Mouse (Mus musculus): ENCODE measurements around the gene Cilp. TPM values are rescaled to one million over a fixed set of nuclear protein-coding genes. Genes with fewer than 3 reads are reported as not detected.
"Not testable (repeated sequence)": the region's sequence is repeated elsewhere in the genome, so short reads cannot be mapped to it uniquely, and the experiment has no call there.

Cilp gene
- polyA plus RNA-seq, 1 experiment from 2014 or later: 0.14 TPM

- Histone ChIP-seq H3K4me2 (no peak overlapping the region), H3K27me3 (ENCODE audit: control insufficient read depth, insufficient read depth, low read length) (no peaks in the 10 kb centered on the region), H3K36me3 (ENCODE audit: control insufficient read depth, insufficient read depth, low read length) (no peaks in the 10 kb centered on the region), H3K4me3 (ENCODE audit: low read depth, low read length) (no peak overlapping the region), H3K9ac (ENCODE audit: low read depth, low read length) (no peak overlapping the region), H3K4me1 (ENCODE audit: control insufficient read depth, insufficient read depth, low read length) (no peaks in the 10 kb centered on the region), H3K27ac (ENCODE audit: low read depth, low read length) (no peak overlapping the region), H3K9me3 (replicated peaks; ENCODE audit: control insufficient read depth, low read length) (no peaks in the 10 kb centered on the region)
- ATAC-seq (replicated peaks; ENCODE audit: insufficient number of reproducible peaks, low FRiP score, low TSS enrichment): no peak
- 73% methylated on average over 4 of the region's 4 CpGs for WGBS (ENCODE audit: insufficient replicate concordance)
Observed at GRCm38 (mm10) chr9:65275810-65276530, 11.0 kb downstream of the Cilp start.

GRCm38 (mm10) chr9:65281536-65282151, 16.7 kb downstream of the Cilp start:
- H3K9ac ChIP-seq (ENCODE audit: low read depth, low read length): no peak overlapping the region; the same call in 1 of the 2 replicates

GRCm38 (mm10) chr9:65283301-65283700, 18.3 kb downstream of the Cilp start:
- no peak overlapping the region for H3K27ac ChIP-seq (ENCODE audit: low read depth, low read length)
- no peaks in the 10 kb centered on the region for H3K36me3 ChIP-seq (ENCODE audit: control insufficient read depth, insufficient read depth, low read length)
- ATAC-seq (replicated peaks; ENCODE audit: insufficient number of reproducible peaks, low FRiP score, low TSS enrichment): no peak
- no peak overlapping the region for H3K4me3 ChIP-seq (ENCODE audit: low read depth, low read length)
- no peak overlapping the region for H3K9ac ChIP-seq (ENCODE audit: low read depth, low read length)
- 1% methylated on average over 3 of the region's 3 CpGs for WGBS (ENCODE audit: insufficient replicate concordance)
- H3K4me1 ChIP-seq (ENCODE audit: control insufficient read depth, insufficient read depth, low read length): no peaks in the 10 kb centered on the region
- H3K9me3 ChIP-seq (replicated peaks; ENCODE audit: control insufficient read depth, low read length): no peaks in the 10 kb centered on the region
- H3K4me2 ChIP-seq: no peak overlapping the region
- H3K27me3 ChIP-seq (ENCODE audit: control insufficient read depth, insufficient read depth, low read length): no peaks in the 10 kb centered on the region

More at GRCm38 (mm10) chr9:65281536-65282151, 16.7 kb downstream of the Cilp start:
- Histone ChIP-seq H3K36me3 (ENCODE audit: control insufficient read depth, insufficient read depth, low read length) (no peaks in the 10 kb centered on the region), H3K4me2 (no peak overlapping the region), H3K27ac (ENCODE audit: low read depth, low read length) (no peak overlapping the region), H3K4me1 (ENCODE audit: control insufficient read depth, insufficient read depth, low read length) (no peaks in the 10 kb centered on the region), H3K9me3 (replicated peaks; ENCODE audit: control insufficient read depth, low read length) (no peaks in the 10 kb centered on the region), H3K4me3 (ENCODE audit: low read depth, low read length) (no peak overlapping the region), H3K27me3 (ENCODE audit: control insufficient read depth, insufficient read depth, low read length) (no peaks in the 10 kb centered on the region)
- WGBS (ENCODE audit: insufficient replicate concordance): 71% methylated on average over 5 of the region's 5 CpGs
- ATAC-seq (replicated peaks; ENCODE audit: insufficient number of reproducible peaks, low FRiP score, low TSS enrichment): no peak

- 72% methylated on average over 5 of the region's 5 CpGs for WGBS (ENCODE audit: insufficient replicate concordance)
- H3K4me2 ChIP-seq; H3K27ac ChIP-seq (ENCODE audit: low read depth, low read length); H3K9me3 ChIP-seq (replicated peaks; ENCODE audit: control insufficient read depth, low read length); ATAC-seq (replicated peaks; ENCODE audit: insufficient number of reproducible peaks, low FRiP score, low TSS enrichment); H3K27me3 ChIP-seq (ENCODE audit: control insufficient read depth, insufficient read depth, low read length); H3K36me3 ChIP-seq (ENCODE audit: control insufficient read depth, insufficient read depth, low read length); H3K9ac ChIP-seq (ENCODE audit: low read depth, low read length); H3K4me3 ChIP-seq (ENCODE audit: low read depth, low read length); H3K4me1 ChIP-seq (ENCODE audit: control insufficient read depth, insufficient read depth, low read length): not testable (repeated sequence)
Observed at GRCm38 (mm10) chr9:65288252-65288651, 23.3 kb downstream of the Cilp start.

- H3K36me3 ChIP-seq (ENCODE audit: control insufficient read depth, insufficient read depth, low read length): no peaks in the 10 kb centered on the region
- WGBS (ENCODE audit: insufficient replicate concordance): 86% methylated on average over 4 of the region's 4 CpGs
- H3K27me3 ChIP-seq (ENCODE audit: control insufficient read depth, insufficient read depth, low read length): no peaks in the 10 kb centered on the region
- no peaks in the 10 kb centered on the region for H3K9me3 ChIP-seq (replicated peaks; ENCODE audit: control insufficient read depth, low read length)
- ATAC-seq (replicated peaks; ENCODE audit: insufficient number of reproducible peaks, low FRiP score, low TSS enrichment): no peak
- no peak overlapping the region for H3K4me3 ChIP-seq (ENCODE audit: low read depth, low read length)
- H3K27ac ChIP-seq (ENCODE audit: low read depth, low read length): no peak overlapping the region
- no peak overlapping the region for H3K4me2 ChIP-seq
- no peak overlapping the region for H3K9ac ChIP-seq (ENCODE audit: low read depth, low read length)
- H3K4me1 ChIP-seq (ENCODE audit: control insufficient read depth, insufficient read depth, low read length): peaks cover 4% of the 10 kb centered on the region
Observed at GRCm38 (mm10) chr9:65289988-65290387, 25.0 kb downstream of the Cilp start.

- Histone ChIP-seq H3K4me2 (no peak overlapping the region), H3K4me3 (ENCODE audit: low read depth, low read length) (no peak overlapping the region), H3K36me3 (ENCODE audit: control insufficient read depth, insufficient read depth, low read length) (no peaks in the 10 kb centered on the region), H3K27ac (ENCODE audit: low read depth, low read length) (no peak overlapping the region), H3K9ac (ENCODE audit: low read depth, low read length) (no peak overlapping the region), H3K9me3 (replicated peaks; ENCODE audit: control insufficient read depth, low read length) (no peaks in the 10 kb centered on the region), H3K4me1 (ENCODE audit: control insufficient read depth, insufficient read depth, low read length) (peaks cover 12% of the 10 kb centered on the region), H3K27me3 (ENCODE audit: control insufficient read depth, insufficient read depth, low read length) (no peaks in the 10 kb centered on the region)
- no peak for ATAC-seq (replicated peaks; ENCODE audit: insufficient number of reproducible peaks, low FRiP score, low TSS enrichment)
- 76% methylated on average over 3 of the region's 3 CpGs for whole genome bisulfite sequencing (ENCODE audit: insufficient replicate concordance)
Observed at GRCm38 (mm10) chr9:65292421-65292820, 27.4 kb downstream of the Cilp start.

- Histone ChIP-seq H3K9me3 (replicated peaks; ENCODE audit: control insufficient read depth, low read length) (no peaks in the 10 kb centered on the region), H3K9ac (ENCODE audit: low read depth, low read length) (peak overlapping the region; percentile 81), H3K4me2 (peak overlapping the region; percentile 70), H3K27ac (ENCODE audit: low read depth, low read length) (peak overlapping the region; percentile 65; the same call in 1 of the 2 replicates), H3K4me1 (ENCODE audit: control insufficient read depth, insufficient read depth, low read length) (peaks cover 12% of the 10 kb centered on the region), H3K36me3 (ENCODE audit: control insufficient read depth, insufficient read depth, low read length) (no peaks in the 10 kb centered on the region), H3K4me3 (ENCODE audit: low read depth, low read length) (peak overlapping the region; percentile 96), H3K27me3 (ENCODE audit: control insufficient read depth, insufficient read depth, low read length) (no peaks in the 10 kb centered on the region)
- WGBS (ENCODE audit: insufficient replicate concordance): 32% methylated on average over 5 of the region's 5 CpGs
- no peak for ATAC-seq (replicated peaks; ENCODE audit: insufficient number of reproducible peaks, low FRiP score, low TSS enrichment)
Observed at GRCm38 (mm10) chr9:65293119-65293518, 28.1 kb downstream of the Cilp start.

GRCm38 (mm10) chr9:65293580-65293972, 28.6 kb downstream of the Cilp start:
- Histone ChIP-seq H3K4me2 (peak overlapping the region; percentile 70), H3K27ac (ENCODE audit: low read depth, low read length) (peak overlapping the region; percentile 65; the same call in 1 of the 2 replicates), H3K9me3 (replicated peaks; ENCODE audit: control insufficient read depth, low read length) (no peaks in the 10 kb centered on the region), H3K27me3 (ENCODE audit: control insufficient read depth, insufficient read depth, low read length) (no peaks in the 10 kb centered on the region), H3K9ac (ENCODE audit: low read depth, low read length) (peak overlapping the region; percentile 81), H3K36me3 (ENCODE audit: control insufficient read depth, insufficient read depth, low read length) (no peaks in the 10 kb centered on the region), H3K4me1 (ENCODE audit: control insufficient read depth, insufficient read depth, low read length) (peaks cover 12% of the 10 kb centered on the region), H3K4me3 (ENCODE audit: low read depth, low read length) (peak overlapping the region; percentile 96)
- WGBS (ENCODE audit: insufficient replicate concordance): under 1% methylated on average over 9 of the region's 9 CpGs
- no peak for ATAC-seq (replicated peaks; ENCODE audit: insufficient number of reproducible peaks, low FRiP score, low TSS enrichment)

All from heart, embryonic 11.5 days (tissue).